Mouse (Mus musculus) pancreas, adult 10 weeks (tissue): Measurements from ENCODE around the gene Gm3015. TPM values are rescaled to one million over a fixed set of nuclear protein-coding genes. Genes with fewer than 3 reads are reported as not detected.

ENCODE experiments used
- polyA plus RNA-seq: library from polyadenylated mRNA; stranded (reverse); fragments of 350-450 nt; fragmentation: Illumina TruSeq; extraction: RNeasy Lipid Tissue Mini Kit (QIAGEN cat#74804); gene quantifications from one replicate; pipeline ENCODE4 v1.2.3, GENCODE M21; 2015; ENCODE audit warnings: low read depth, low replicate concordance; ENCODE audit not compliant: insufficient read depth

Gm3015 gene
- not detected for polyA plus RNA-seq

GRCm38 (mm10) chr14:42768721-42769120 is at the start of gene Gm3015:
Gene Gm3015 (minus strand): TSS chr14:42768821.

GRCm38 (mm10) chr14:42797887-42798286 is 29.3 kb upstream of the Gm3015 start, which contains the start of gene Gm10377:
Gene Gm10377 (minus strand): TSS chr14:42797987.

Other genes with a start within 250 kb of the Gm3015 start
- not detected for gene Gm8024, start 244.5 kb downstream of the Gm3015 start, polyA plus RNA-seq
- not detected for gene Gm17124, start 168.9 kb downstream of the Gm3015 start, polyA plus RNA-seq
- gene Gm3633, start 126.9 kb downstream of the Gm3015 start, polyA plus RNA-seq, result not detected
- gene Gm10378, start 112.9 kb downstream of the Gm3015 start, polyA plus RNA-seq, result not detected
- gene Gm10377, start 29.2 kb upstream of the Gm3015 start, polyA plus RNA-seq, result not detected
- not detected for gene Gm21977, start 84.7 kb upstream of the Gm3015 start, polyA plus RNA-seq
- not detected for gene Gm8082, start 224.8 kb upstream of the Gm3015 start, polyA plus RNA-seq
- not detected for gene Gm10376, start 246.8 kb upstream of the Gm3015 start, polyA plus RNA-seq